Mouse (Mus musculus) MEL (cell line): ENCODE results near the gene Fam206a. TPM values are rescaled to one million over a fixed set of nuclear protein-coding genes. Genes with fewer than 3 reads are reported as not detected.

Experiments
- DNase-seq: peaks from one replicate; pipeline ENCODE4 v3.0.0; 2011; ENCODE audit warnings: low read depth, low spot score
- H3K27ac ChIP-seq: 2 replicates; pipeline ENCODE4 v1.5.1; 2012; ENCODE audit warnings: low read depth, mild to moderate bottlenecking, control low read depth, low read length, moderate library complexity; ENCODE audit not compliant: control insufficient read depth
- H3K27me3 ChIP-seq, 2 experiments: fragments of 150-350 bp in 1 of 2; sonication (generic) in 1 of 2; 2 replicates each; pipeline ENCODE4 v1.6.1; 2012; ENCODE audit warnings: low read length in 2 of 2, mild to moderate bottlenecking in 2 of 2, improper control_type of control experiment in 1 of 2, moderate library complexity in 1 of 2; ENCODE audit not compliant: insufficient read depth in 2 of 2, control insufficient read depth in 1 of 2
- H3K36me3 ChIP-seq, 2 experiments: 2 replicates each; pipeline ENCODE4 v1.6.1; 2012 to 2014; ENCODE audit warnings: low read length in 2 of 2, improper control_type of control experiment in 1 of 2, inconsistent platforms in 1 of 2, mild to moderate bottlenecking in 1 of 2; ENCODE audit not compliant: insufficient read depth in 2 of 2, control insufficient read depth in 1 of 2
- H3K4me1 ChIP-seq, 2 experiments: fragments of 150-350 bp in 1 of 2; sonication (generic) in 1 of 2; 2 replicates each; pipeline ENCODE4 v1.6.1; 2012; ENCODE audit warnings: low read length in 2 of 2, improper control_type of control experiment in 1 of 2, mild to moderate bottlenecking in 1 of 2; ENCODE audit not compliant: insufficient read depth in 2 of 2, control insufficient read depth in 1 of 2
- H3K4me3 ChIP-seq, 2 experiments: fragments of 150-350 bp in 1 of 2; sonication (generic) in 1 of 2; 2 replicates each; pipeline ENCODE4 v1.5.1; 2012; ENCODE audit warnings: low read depth in 2 of 2, low read length in 2 of 2, mild to moderate bottlenecking in 2 of 2, moderate library complexity in 2 of 2, control low read depth in 1 of 2, improper control_type of control experiment in 1 of 2; ENCODE audit not compliant: control insufficient read depth in 1 of 2, insufficient read depth in 1 of 2
- H3K79me2 ChIP-seq: 2 replicates; pipeline ENCODE4 v1.6.1; 2012; ENCODE audit warnings: mild to moderate bottlenecking, low read length, moderate library complexity; ENCODE audit not compliant: control insufficient read depth, poor library complexity, insufficient read depth
- H3K9ac ChIP-seq: 2 replicates; pipeline ENCODE4 v1.6.1; 2012; ENCODE audit warnings: low read depth, mild to moderate bottlenecking, control low read depth, low read length, moderate library complexity; ENCODE audit not compliant: control insufficient read depth, poor library complexity, severe bottlenecking
- H3K9me3 ChIP-seq: fragments of 150-350 bp; sonication (generic); replicated peaks from 2 replicates; pipeline ENCODE4 v1.6.1; 2012; ENCODE audit warnings: mild to moderate bottlenecking, low read length, improper control_type of control experiment, moderate library complexity; ENCODE audit not compliant: insufficient read depth
- BHLHE40 ChIP-seq: IDR thresholded peaks from 2 replicates; pipeline ENCODE4 v1.6.1; 2012; ENCODE audit warnings: low read depth, mild to moderate bottlenecking, inconsistent platforms, low read length, improper control_type of control experiment, borderline replicate concordance
- CHD2 ChIP-seq: IDR thresholded peaks from 2 replicates; pipeline ENCODE4 v1.6.1; 2011; ENCODE audit warnings: low read length, improper control_type of control experiment
- ELF1 ChIP-seq: IDR thresholded peaks from 2 replicates; pipeline ENCODE4 v1.6.1; 2014; ENCODE audit warnings: low read depth, mild to moderate bottlenecking, inconsistent platforms, low read length, improper control_type of control experiment, moderate library complexity
- EP300 ChIP-seq, 2 experiments: IDR thresholded peaks; 2 replicates each; pipeline ENCODE4 v1.6.1; 2011; ENCODE audit warnings: improper control_type of control experiment in 2 of 2, low read length in 2 of 2, low read depth in 1 of 2, mild to moderate bottlenecking in 1 of 2
- ETS1 ChIP-seq: IDR thresholded peaks from 2 replicates; pipeline ENCODE4 v1.6.1; 2012; ENCODE audit warnings: low read depth, mild to moderate bottlenecking, inconsistent platforms, low read length, improper control_type of control experiment, moderate library complexity
- HCFC1 ChIP-seq: IDR thresholded peaks from 2 replicates; pipeline ENCODE4 v1.6.1; 2012; ENCODE audit warnings: low read depth, mild to moderate bottlenecking, inconsistent platforms, low read length, improper control_type of control experiment, moderate library complexity
- MAX ChIP-seq: IDR thresholded peaks from 2 replicates; pipeline ENCODE4 v1.6.1; 2011; ENCODE audit warnings: low read length, improper control_type of control experiment
- MAZ ChIP-seq: IDR thresholded peaks from 2 replicates; pipeline ENCODE4 v1.6.1; 2012; ENCODE audit warnings: low read depth, mild to moderate bottlenecking, inconsistent platforms, low read length, improper control_type of control experiment
- MXI1 ChIP-seq: IDR thresholded peaks from 2 replicates; pipeline ENCODE4 v1.6.1; 2011; ENCODE audit warnings: mild to moderate bottlenecking, low read depth, low read length, improper control_type of control experiment
- MYB ChIP-seq: IDR thresholded peaks from 2 replicates; pipeline ENCODE4 v1.6.1; 2011; ENCODE audit warnings: mild to moderate bottlenecking, low read depth, low read length, improper control_type of control experiment
- MYC ChIP-seq: IDR thresholded peaks from 2 replicates; pipeline ENCODE4 v1.6.1; 2011; ENCODE audit warnings: low read depth, mild to moderate bottlenecking, low read length, improper control_type of control experiment, moderate library complexity
- NELFE ChIP-seq: IDR thresholded peaks from 2 replicates; pipeline ENCODE4 v1.6.1; 2011; ENCODE audit warnings: low read depth, low read length, improper control_type of control experiment
- NRF1 ChIP-seq: IDR thresholded peaks from 2 replicates; pipeline ENCODE4 v1.6.1; 2014; ENCODE audit warnings: low read depth, mild to moderate bottlenecking, inconsistent platforms, low read length, improper control_type of control experiment, moderate library complexity; ENCODE audit not compliant: poor library complexity, insufficient read depth, severe bottlenecking
- POLR2A ChIP-seq, 2 experiments: IDR thresholded peaks; 2 replicates each; pipeline ENCODE4 v1.6.1; 2011 to 2012; ENCODE audit warnings: low read length in 2 of 2, mild to moderate bottlenecking in 2 of 2, control low read depth in 1 of 2, improper control_type of control experiment in 1 of 2, low read depth in 1 of 2, moderate library complexity in 1 of 2; ENCODE audit not compliant: control insufficient read depth in 1 of 2, insufficient read depth in 1 of 2, poor library complexity in 1 of 2
- POLR2AphosphoS2 ChIP-seq: IDR thresholded peaks from 2 replicates; pipeline ENCODE4 v1.6.1; 2011; ENCODE audit warnings: low read length, improper control_type of control experiment
- RAD21 ChIP-seq: IDR thresholded peaks from 2 replicates; pipeline ENCODE4 v1.6.1; 2011; ENCODE audit warnings: mild to moderate bottlenecking, low read depth, low read length, improper control_type of control experiment
- SIN3A ChIP-seq: IDR thresholded peaks from 2 replicates; pipeline ENCODE4 v1.6.1; 2012; ENCODE audit warnings: low read length, improper control_type of control experiment, inconsistent platforms
- TBP ChIP-seq: IDR thresholded peaks from 2 replicates; pipeline ENCODE4 v1.8.0; 2011; ENCODE audit warnings: low read depth, low read length, improper control_type of control experiment
- TCF12 ChIP-seq: IDR thresholded peaks from 2 replicates; pipeline ENCODE4 v1.6.1; 2014; ENCODE audit warnings: low read depth, mild to moderate bottlenecking, inconsistent platforms, low read length, improper control_type of control experiment, moderate library complexity
- ZMIZ1 ChIP-seq: IDR thresholded peaks from 2 replicates; pipeline ENCODE4 v1.6.1; 2012; ENCODE audit warnings: low read depth, mild to moderate bottlenecking, inconsistent platforms, low read length, improper control_type of control experiment, moderate library complexity
- polyA plus RNA-seq, 2 experiments: library from polyadenylated mRNA; stranded (reverse) in 1 of 2; unstranded in 1 of 2; fragments of >175 nt in 1 of 2; fragments of >200 nt in 1 of 2; gene quantifications; 2 replicates each; pipeline versions ENCODE4 v1.2.1 to v1.2.4; 2012; ENCODE audit warnings: low replicate concordance in 2 of 2, low read depth in 1 of 2; ENCODE audit not compliant: insufficient read length in 2 of 2, insufficient read depth in 1 of 2, missing spikeins in 1 of 2
- total RNA-seq: library from RNA; depleted of rRNA; stranded (reverse); fragments of 300-350 nt; gene quantifications from 2 replicates; pipeline ENCODE4 v1.2.3, GENCODE M21; 2012; rRNA removed

Gene Fam206a
- total RNA-seq (7.3 and 8.9 TPM in 2 replicates), polyA plus RNA-seq (10 to 100 TPM; 27.8 to 33.9 TPM)

GRCm38 (mm10) chr4:56801907-56802668 is at the start of gene Fam206a, which contains the start of gene Elp1:
Fam206a (plus strand) TSS chr4:56802345.
Elp1 (minus strand) TSS chr4:56802331.
- Histone ChIP-seq H3K9ac (peak within 1 kb of the TSS; percentile 92), H3K79me2 (peaks cover 38% of the 10 kb centered on the region), H3K36me3 (peaks cover 14 to 26% of the 10 kb centered on the region in 2 experiments), H3K4me3 (peak within 1 kb of the TSS; percentile 97 to 98), H3K27ac (peak within 1 kb of the TSS; percentile 70)
- DNase-seq, result peak; percentile 93
- TF ChIP-seq TCF12 (peak; percentile 50; the same call in 1 of the 2 replicates), TBP (peak; percentile 40; the same call in 1 of the 2 replicates), MYC (peak; percentile 65), SIN3A (peak; percentile 97), MXI1 (peak; percentile 96), RAD21 (no peak), NRF1 (peak; percentile 91), ELF1 (0 out of 2 replicates have a peak, but pooled peaks have one; percentile 9), NELFE (peak; percentile 87), POLR2AphosphoS2 (peak; percentile 58; the same call in 1 of the 2 replicates), MAX (peak; percentile 77), BHLHE40 (no peak), EP300 (IDR thresholded peaks at IDR 0.05; ENCODE audit: low read depth in 1 of 2, low read length in 2 of 2) (0 out of 4 replicates have a peak, but pooled peaks of 1 of the 2 experiments have one; percentile 25), MAZ (peak; percentile 36; the same call in 1 of the 2 replicates), ZMIZ1 (peak; percentile 62; the same call in 1 of the 2 replicates), CHD2 (no peak), HCFC1 (peak; percentile 88), POLR2A (IDR thresholded peaks at IDR 0.05; ENCODE audit: control insufficient read depth in 1 of 2, insufficient read depth in 1 of 2, low read depth in 1 of 2, low read length in 2 of 2, poor library complexity in 1 of 2) (peak; percentile 86 to 88), ETS1 (peak; percentile 31; the same call in 1 of the 2 replicates), MYB (no peak)
- TF ChIP-seq, all 39 proteins: peak for 16
- peaks cover 0 to 13% of the 10 kb centered on the region in 2 experiments; a peak in 3 of 4 replicates for H3K4me1 ChIP-seq
- H3K9me3 ChIP-seq, result no peaks in the 10 kb centered on the region
- H3K27me3 ChIP-seq, result no peaks in the 10 kb centered on the region
